Mouse (Mus musculus) MEL (cell line): Measurements from ENCODE around the gene Slc25a17.

ENCODE experiments used
- CTCF ChIP-seq, 3 experiments: IDR thresholded peaks in 2 of 3; conservative IDR thresholded peaks in 1 of 3; 2 replicates each; pipeline ENCODE4 v1.5.1; 2011 to 2012; ENCODE audit warnings: low read length in 3 of 3, low read depth in 2 of 3, mild to moderate bottlenecking in 2 of 3, improper control_type of control experiment in 1 of 3, inconsistent platforms in 1 of 3, mixed read lengths in 1 of 3, moderate library complexity in 1 of 3; ENCODE audit not compliant: control insufficient read depth in 1 of 3, insufficient read depth in 1 of 3, poor library complexity in 1 of 3, severe bottlenecking in 1 of 3
- MAZ ChIP-seq: IDR thresholded peaks from 2 replicates; pipeline ENCODE4 v1.6.1; 2012; ENCODE audit warnings: low read depth, mild to moderate bottlenecking, inconsistent platforms, low read length, improper control_type of control experiment
- MYB ChIP-seq: IDR thresholded peaks from 2 replicates; pipeline ENCODE4 v1.6.1; 2011; ENCODE audit warnings: mild to moderate bottlenecking, low read depth, low read length, improper control_type of control experiment
- POLR2A ChIP-seq, 2 experiments: IDR thresholded peaks; 2 replicates each; pipeline ENCODE4 v1.6.1; 2011 to 2012; ENCODE audit warnings: low read length in 2 of 2, mild to moderate bottlenecking in 2 of 2, control low read depth in 1 of 2, improper control_type of control experiment in 1 of 2, low read depth in 1 of 2, moderate library complexity in 1 of 2; ENCODE audit not compliant: control insufficient read depth in 1 of 2, insufficient read depth in 1 of 2, poor library complexity in 1 of 2
- RAD21 ChIP-seq: IDR thresholded peaks from 2 replicates; pipeline ENCODE4 v1.6.1; 2011; ENCODE audit warnings: mild to moderate bottlenecking, low read depth, low read length, improper control_type of control experiment
- ZC3H11A ChIP-seq: IDR thresholded peaks from 2 replicates; pipeline ENCODE4 v1.6.1; 2012; ENCODE audit warnings: low read depth, mild to moderate bottlenecking, inconsistent platforms, low read length, improper control_type of control experiment

DNA sequence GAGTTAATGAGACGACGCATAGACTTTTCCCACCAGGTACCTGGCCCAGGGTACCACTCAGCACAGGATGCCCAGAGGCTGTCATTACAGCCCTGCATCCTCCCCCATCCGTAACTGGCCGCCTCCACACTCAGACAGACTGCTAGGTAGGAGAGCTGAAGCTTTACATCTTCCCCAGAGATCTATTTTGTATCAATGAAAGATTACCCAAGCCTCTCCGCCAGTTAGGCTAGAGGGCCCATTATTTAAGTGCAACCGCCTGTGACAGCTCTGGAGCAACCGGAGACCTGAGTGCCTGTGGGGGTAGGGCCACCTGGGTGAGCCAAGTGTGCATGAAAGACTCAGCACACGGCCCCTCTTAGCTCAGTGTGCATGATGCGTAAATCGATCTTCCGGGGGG is 82.7 kb downstream of the Slc25a17 start:
- TF ChIP-seq CTCF (IDR thresholded peaks at IDR 0.05 in 2 of 3, conservative IDR thresholded peaks at IDR 0.05 in 1 of 3; ENCODE audit: control insufficient read depth in 1 of 3, insufficient read depth in 1 of 3, low read depth in 2 of 3, low read length in 3 of 3, poor library complexity in 1 of 3, severe bottlenecking in 1 of 3) (no peak), ZC3H11A (no peak), MYB (no peak), RAD21 (no peak), POLR2A (IDR thresholded peaks at IDR 0.05; ENCODE audit: control insufficient read depth in 1 of 2, insufficient read depth in 1 of 2, low read depth in 1 of 2, low read length in 2 of 2, poor library complexity in 1 of 2) (no peak), MAZ (no peak)
